Mouse (Mus musculus): ENCODE measurements at regions not wholly inside any gene's neighbourhood (a gene's known extent, or its start where the extent isn't known, plus 50 kb on each side); places are given as distances from the start of the nearest gene placed in this dataset.

DNA sequence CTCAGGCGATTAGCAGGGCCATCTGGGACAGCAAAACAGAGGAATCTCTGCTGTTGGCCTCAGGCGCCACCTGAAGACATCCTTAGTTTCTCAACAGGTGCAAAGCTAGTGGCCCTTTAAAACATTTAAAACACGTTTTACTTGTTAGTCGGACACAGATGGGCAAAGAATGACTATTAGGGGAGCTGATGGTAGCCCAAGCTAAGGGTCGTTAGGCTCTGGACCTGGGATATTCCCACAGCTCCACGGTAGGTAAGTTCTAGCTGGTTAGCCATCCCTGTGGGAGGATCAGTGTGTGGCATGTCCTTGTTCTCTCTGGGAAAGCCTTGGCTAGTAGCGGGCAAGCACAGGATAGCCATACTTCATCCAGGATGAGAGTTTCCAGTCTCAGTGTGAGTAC is 465.5 kb upstream of the Trpc7 start:
- TF ChIP-seq CTCF (IDR thresholded peaks at IDR 0.05; ENCODE audit: extremely low read depth, insufficient read length, insufficient replicate concordance, low read depth, low read length) (no peak), POLR2A (IDR thresholded peaks at IDR 0.05; ENCODE audit: low read depth, low read length) (no peak)

Measured in small intestine, adult 2 months (tissue).